Mouse (Mus musculus): ENCODE results near the gene Wipi2. TPM values are rescaled to one million over a fixed set of nuclear protein-coding genes. Genes with fewer than 3 reads are reported as not detected.
A peak's percentile ranks its signal among the peaks of the same experiment; 100 is the strongest.

Wipi2 gene
- polyA plus RNA-seq, 1 experiment from 2014 or later = 73.4 TPM

DNA sequence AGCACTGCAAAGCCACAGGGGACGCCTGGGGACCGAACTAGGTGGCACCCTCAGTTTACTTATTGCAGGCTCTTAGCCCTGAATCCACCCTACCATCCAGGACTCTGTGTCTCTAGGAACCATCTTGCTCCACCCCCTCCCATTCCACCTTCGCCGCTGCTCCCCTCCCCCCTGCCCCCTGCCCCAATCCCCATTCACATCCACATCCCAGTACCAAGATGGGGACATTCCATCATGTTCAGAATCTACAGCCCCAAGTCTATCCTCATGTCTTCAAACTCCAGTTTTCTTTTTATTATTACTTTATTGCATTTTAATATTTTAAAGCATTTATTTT is 18.5 kb upstream of the Wipi2 start:
- H3K27ac ChIP-seq = no peak overlapping the region
- 0 out of 2 replicates have a peak, but pooled peaks have one; percentile 42 for ATAC-seq (ENCODE audit: insufficient number of reproducible peaks, insufficient read depth, low FRiP score, low TSS enrichment)
- peaks cover 5% of the 10 kb centered on the region; the same call in 1 of the 2 replicates for H3K4me1 ChIP-seq
- H3K4me3 ChIP-seq = peak overlapping the region; percentile 40
- no peaks in the 10 kb centered on the region for H3K36me3 ChIP-seq
- 5% methylated on average over 4 of the region's 4 CpGs for WGBS
- no peaks in the 10 kb centered on the region for H3K9me3 ChIP-seq
- H3K9ac ChIP-seq = peak overlapping the region; percentile 38; the same call in 1 of the 2 replicates
- peaks cover 15% of the 10 kb centered on the region; the same call in 1 of the 2 replicates for H3K27me3 ChIP-seq
- peak overlapping the region; percentile 64 for H3K4me2 ChIP-seq (replicated peaks)

DNA sequence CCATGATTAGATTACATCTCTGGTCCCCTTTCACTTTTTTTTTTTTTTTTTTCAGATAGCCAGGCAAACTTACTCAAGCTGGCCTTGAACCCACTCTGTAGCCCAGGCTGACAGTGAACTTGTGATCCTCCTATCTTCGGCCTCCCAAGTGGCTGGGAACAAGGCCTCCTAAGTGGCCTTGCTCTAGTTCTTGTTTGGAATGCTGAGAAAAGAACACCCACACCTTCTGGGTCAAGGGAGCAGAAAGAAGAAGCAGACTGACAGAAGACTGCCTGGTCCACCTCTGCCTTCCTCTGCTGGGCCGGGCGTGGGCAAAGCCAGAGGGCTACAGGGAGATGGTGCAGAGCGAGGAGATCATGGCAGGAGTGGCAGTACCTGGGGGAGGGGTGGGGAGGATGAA is 17.1 kb upstream of the Wipi2 start:
- no peaks in the 10 kb centered on the region for H3K36me3 ChIP-seq
- H3K9me3 ChIP-seq = no peaks in the 10 kb centered on the region
- peaks cover 15% of the 10 kb centered on the region; the same call in 1 of the 2 replicates for H3K27me3 ChIP-seq
- H3K27ac ChIP-seq = no peak overlapping the region
- no peak overlapping the region for H3K4me2 ChIP-seq (replicated peaks)
- ATAC-seq (ENCODE audit: insufficient number of reproducible peaks, insufficient read depth, low FRiP score, low TSS enrichment) = no peak
- H3K9ac ChIP-seq = no peak overlapping the region
- WGBS = 89% methylated on average over 4 of the region's 4 CpGs
- peaks cover 5% of the 10 kb centered on the region; the same call in 1 of the 2 replicates for H3K4me1 ChIP-seq
- no peak overlapping the region for H3K4me3 ChIP-seq

DNA sequence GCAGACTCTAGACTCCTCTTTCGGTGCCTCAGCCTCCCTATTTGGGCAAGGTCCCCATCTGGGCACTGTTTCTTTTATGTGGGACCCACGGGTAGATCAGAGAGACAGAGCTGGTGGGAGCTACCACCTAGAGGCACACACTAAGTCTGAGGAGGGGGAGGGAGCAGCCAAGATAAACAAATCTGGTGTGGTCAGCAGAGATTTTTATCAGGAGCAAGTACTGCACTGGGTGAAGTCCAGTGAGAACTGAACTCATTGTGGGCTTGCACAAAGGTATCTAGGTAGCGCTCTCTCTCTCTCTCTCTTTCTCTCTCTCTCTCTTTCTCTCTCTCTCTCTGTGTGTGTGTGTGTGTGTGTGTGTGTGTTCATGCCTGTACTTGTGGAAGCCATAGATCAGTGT is 13.0 kb upstream of the Wipi2 start:
- no peaks in the 10 kb centered on the region for H3K9me3 ChIP-seq
- H3K4me1 ChIP-seq = no peaks in the 10 kb centered on the region
- no peak overlapping the region for H3K27ac ChIP-seq
- 0 out of 2 replicates have a peak, but pooled peaks have one; percentile 22 for ATAC-seq (ENCODE audit: insufficient number of reproducible peaks, insufficient read depth, low FRiP score, low TSS enrichment)
- no peaks in the 10 kb centered on the region for H3K36me3 ChIP-seq
- H3K4me2 ChIP-seq (replicated peaks) = no peak overlapping the region
- no peak overlapping the region for H3K9ac ChIP-seq
- H3K4me3 ChIP-seq = no peak overlapping the region
- WGBS = 70% methylated on average over 3 of the region's 3 CpGs
- H3K27me3 ChIP-seq = no peaks in the 10 kb centered on the region

DNA sequence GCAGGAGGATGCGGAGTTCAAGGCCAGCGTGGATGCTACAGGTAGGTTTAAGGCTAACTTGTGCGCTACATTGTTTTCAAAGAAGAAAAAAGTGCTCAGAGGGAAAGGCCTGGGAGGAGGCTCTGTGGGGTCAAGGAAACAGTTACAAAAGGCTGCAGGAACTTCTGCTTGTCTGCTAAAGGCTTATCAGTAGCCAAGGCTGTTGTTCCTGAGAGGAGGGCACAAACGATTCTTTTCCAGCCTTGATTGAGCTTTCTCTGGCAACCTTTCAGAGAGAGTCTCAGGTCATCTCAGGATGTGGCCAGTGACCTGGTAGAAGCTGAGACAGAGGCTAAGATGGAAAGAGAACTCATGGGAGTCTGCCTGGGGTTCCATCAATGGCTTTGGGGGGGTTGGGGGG is 11.9 kb upstream of the Wipi2 start:
- H3K9me3 ChIP-seq = no peaks in the 10 kb centered on the region
- H3K4me3 ChIP-seq = no peak overlapping the region
- H3K4me1 ChIP-seq = no peaks in the 10 kb centered on the region
- ATAC-seq (ENCODE audit: insufficient number of reproducible peaks, insufficient read depth, low FRiP score, low TSS enrichment) = no peak
- H3K4me2 ChIP-seq (replicated peaks) = no peak overlapping the region
- no peak overlapping the region for H3K9ac ChIP-seq
- no peaks in the 10 kb centered on the region for H3K27me3 ChIP-seq
- no peak overlapping the region for H3K27ac ChIP-seq
- WGBS = 84% methylated on average over 4 of the region's 4 CpGs
- no peaks in the 10 kb centered on the region for H3K36me3 ChIP-seq

- H3K27ac ChIP-seq = no peak overlapping the region
- no peaks in the 10 kb centered on the region for H3K36me3 ChIP-seq
- H3K4me3 ChIP-seq = no peak overlapping the region
- 68% methylated on average over 6 of the region's 6 CpGs for WGBS
- no peaks in the 10 kb centered on the region for H3K4me1 ChIP-seq
- no peak for ATAC-seq (ENCODE audit: insufficient number of reproducible peaks, insufficient read depth, low FRiP score, low TSS enrichment)
- H3K4me2 ChIP-seq (replicated peaks) = no peak overlapping the region
- H3K9me3 ChIP-seq = no peaks in the 10 kb centered on the region
- no peak overlapping the region for H3K9ac ChIP-seq
- no peaks in the 10 kb centered on the region for H3K27me3 ChIP-seq
Observed at GRCm38 (mm10) chr5:142616326-142616725, 11.2 kb upstream of the Wipi2 start.

DNA sequence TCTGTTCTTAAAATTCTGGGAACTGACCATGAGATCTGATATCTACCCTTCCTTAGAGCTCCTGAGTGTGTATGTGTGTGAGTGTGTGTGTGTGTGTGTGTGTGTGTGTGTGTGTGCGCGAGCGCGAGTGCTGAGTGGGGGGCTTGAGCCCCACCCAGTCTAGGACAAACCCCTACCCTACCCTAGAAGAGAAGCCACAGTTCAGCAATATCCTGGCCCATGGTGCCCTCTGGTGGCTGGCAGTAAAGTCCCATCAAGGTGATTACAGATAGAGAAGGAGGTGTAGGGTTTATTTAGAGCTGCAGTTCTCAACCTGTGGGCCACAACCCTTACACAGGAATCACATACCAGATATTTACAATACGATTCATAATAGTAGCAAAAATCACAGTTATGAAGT is 7.6 kb upstream of the Wipi2 start:
- no peaks in the 10 kb centered on the region for H3K4me1 ChIP-seq
- no peak overlapping the region for H3K27ac ChIP-seq
- H3K9ac ChIP-seq = no peak overlapping the region
- no peak for ATAC-seq (ENCODE audit: insufficient number of reproducible peaks, insufficient read depth, low FRiP score, low TSS enrichment)
- H3K9me3 ChIP-seq = no peaks in the 10 kb centered on the region
- no peak overlapping the region for H3K4me3 ChIP-seq
- no peak overlapping the region for H3K4me2 ChIP-seq (replicated peaks)
- H3K36me3 ChIP-seq = no peaks in the 10 kb centered on the region
- no peaks in the 10 kb centered on the region for H3K27me3 ChIP-seq
- WGBS = 21% methylated on average over 5 of the region's 5 CpGs

- H3K9ac ChIP-seq = no peak overlapping the region
- no peaks in the 10 kb centered on the region for H3K27me3 ChIP-seq
- 77% methylated on average over 2 of the region's 2 CpGs for WGBS
- ATAC-seq (ENCODE audit: insufficient number of reproducible peaks, insufficient read depth, low FRiP score, low TSS enrichment) = no peak
- no peak overlapping the region for H3K4me3 ChIP-seq
- H3K36me3 ChIP-seq = no peaks in the 10 kb centered on the region
- H3K27ac ChIP-seq = no peak overlapping the region
- H3K4me2 ChIP-seq (replicated peaks) = no peak overlapping the region
- no peaks in the 10 kb centered on the region for H3K4me1 ChIP-seq
- H3K9me3 ChIP-seq = no peaks in the 10 kb centered on the region
Observed at GRCm38 (mm10) chr5:142621421-142621820, 6.1 kb upstream of the Wipi2 start.

DNA sequence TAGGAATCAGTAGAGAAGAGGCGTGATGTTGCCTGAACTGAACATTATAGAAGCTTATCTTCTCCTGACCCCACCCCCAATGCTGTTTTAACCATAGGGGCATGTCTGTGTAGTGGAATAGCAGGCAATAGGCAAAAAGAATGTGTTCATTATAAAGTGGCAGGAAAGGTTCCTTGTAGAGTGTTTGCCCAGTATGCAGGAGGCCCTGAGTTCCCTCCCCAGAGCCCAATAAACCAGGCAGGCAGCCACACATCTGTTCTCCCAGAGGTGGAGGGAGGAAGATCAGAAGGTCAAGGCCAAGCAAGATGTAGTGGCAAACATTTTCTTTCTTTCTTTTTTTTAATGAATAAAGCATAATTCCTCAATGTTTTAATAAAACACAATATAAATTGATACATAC is 5.4 kb upstream of the Wipi2 start:
- no peak for ATAC-seq (ENCODE audit: insufficient number of reproducible peaks, insufficient read depth, low FRiP score, low TSS enrichment)
- no peaks in the 10 kb centered on the region for H3K36me3 ChIP-seq
- 65% methylated on average over 1 of the region's 1 CpGs for WGBS

DNA sequence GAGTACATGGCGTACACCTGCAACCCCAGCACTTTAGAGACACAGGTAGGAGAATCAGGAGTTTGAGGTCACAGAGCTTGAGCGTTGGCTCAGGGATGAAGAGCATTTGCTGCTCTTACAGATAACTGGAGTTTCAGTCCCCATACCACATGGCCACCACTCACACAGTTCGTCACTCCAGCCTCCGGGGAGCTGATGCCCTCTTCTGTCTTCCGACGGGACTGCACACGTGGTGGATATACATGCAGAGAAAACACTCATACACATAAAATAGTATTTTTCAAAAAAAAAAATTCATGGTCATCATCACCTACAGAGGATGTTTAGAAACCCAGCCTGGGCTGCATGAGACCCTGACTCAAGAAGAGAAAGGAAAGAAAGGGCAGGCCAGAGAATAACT is 4.4 kb upstream of the Wipi2 start:
- no peaks in the 10 kb centered on the region for H3K4me1 ChIP-seq
- no peaks in the 10 kb centered on the region for H3K27me3 ChIP-seq
- H3K4me2 ChIP-seq (replicated peaks) = no peak overlapping the region
- no peak for ATAC-seq (ENCODE audit: insufficient number of reproducible peaks, insufficient read depth, low FRiP score, low TSS enrichment)
- no peaks in the 10 kb centered on the region for H3K9me3 ChIP-seq
- no peaks in the 10 kb centered on the region for H3K36me3 ChIP-seq
- 88% methylated on average over 7 of the region's 7 CpGs for WGBS
- H3K4me3 ChIP-seq = no peak overlapping the region
- H3K27ac ChIP-seq = no peak overlapping the region
- no peak overlapping the region for H3K9ac ChIP-seq

More for the DNA sequence above, 5.4 kb upstream of the Wipi2 start:
- Histone ChIP-seq H3K9ac (no peak overlapping the region), H3K4me3 (no peak overlapping the region), H3K27me3 (no peaks in the 10 kb centered on the region), H3K4me2 (replicated peaks) (no peak overlapping the region), H3K27ac (no peak overlapping the region), H3K9me3 (no peaks in the 10 kb centered on the region), H3K4me1 (no peaks in the 10 kb centered on the region)

- Histone ChIP-seq H3K27ac (peak overlapping the region; percentile 84), H3K27me3 (no peaks in the 10 kb centered on the region), H3K9me3 (no peaks in the 10 kb centered on the region), H3K4me2 (replicated peaks) (peak overlapping the region; percentile 91), H3K4me1 (peaks cover 9% of the 10 kb centered on the region), H3K4me3 (peak overlapping the region; percentile 92), H3K9ac (peak overlapping the region; percentile 95), H3K36me3 (peaks cover 16% of the 10 kb centered on the region)
- WGBS = under 1% methylated on average over 69 of the region's 69 CpGs
- ATAC-seq (ENCODE audit: insufficient number of reproducible peaks, insufficient read depth, low FRiP score, low TSS enrichment) = peak; percentile 95
Observed at GRCm38 (mm10) chr5:142628726-142629662, 1.5 kb downstream of the Wipi2 start.

GRCm38 (mm10) chr5:142629663-142630025 is 2.1 kb downstream of the Wipi2 start:
- Histone ChIP-seq H3K4me1 (peaks cover 9% of the 10 kb centered on the region), H3K4me3 (peak overlapping the region; percentile 92), H3K27me3 (no peaks in the 10 kb centered on the region), H3K9me3 (no peaks in the 10 kb centered on the region), H3K9ac (peak overlapping the region; percentile 95), H3K27ac (peak overlapping the region; percentile 84), H3K36me3 (peaks cover 22% of the 10 kb centered on the region), H3K4me2 (replicated peaks) (peak overlapping the region; percentile 91)
- peak; percentile 68 for ATAC-seq (ENCODE audit: insufficient number of reproducible peaks, insufficient read depth, low FRiP score, low TSS enrichment)
- WGBS = 1% methylated on average over 40 of the region's 41 CpGs

GRCm38 (mm10) chr5:142630224-142630623 is 2.7 kb downstream of the Wipi2 start:
- Histone ChIP-seq H3K4me3 (peak overlapping the region; percentile 92), H3K27me3 (no peaks in the 10 kb centered on the region), H3K4me1 (peaks cover 9% of the 10 kb centered on the region), H3K4me2 (replicated peaks) (peak overlapping the region; percentile 91), H3K36me3 (peaks cover 22% of the 10 kb centered on the region), H3K27ac (peak overlapping the region; percentile 84; the same call in 1 of the 2 replicates), H3K9ac (peak overlapping the region; percentile 95), H3K9me3 (no peaks in the 10 kb centered on the region)
- 12% methylated on average over 6 of the region's 6 CpGs for WGBS
- no peak for ATAC-seq (ENCODE audit: insufficient number of reproducible peaks, insufficient read depth, low FRiP score, low TSS enrichment)
